Mouse (Mus musculus): ENCODE measurements around the gene Akr1c14.

The Akr1c14 gene

GRCm38 (mm10) chr13:4048719-4049118 is at the start of gene Akr1c14:
TSS of gene Akr1c14 (plus strand) at chr13:4049011.
- TF ChIP-seq GATA4 (IDR thresholded peaks at IDR 0.05; ENCODE audit: insufficient replicate concordance, low read length) = no peak

GRCm38 (mm10) chr13:4001687-4002086 is 47.1 kb upstream of the Akr1c14 start:
- no peak for TF ChIP-seq GATA4 (IDR thresholded peaks at IDR 0.05; ENCODE audit: insufficient replicate concordance, low read length)

- TF ChIP-seq GATA4 (IDR thresholded peaks at IDR 0.05; ENCODE audit: insufficient replicate concordance, low read length) = no peak
Observed at GRCm38 (mm10) chr13:4010784-4011183, 38.0 kb upstream of the Akr1c14 start.

GRCm38 (mm10) chr13:4013811-4014210 is 35.0 kb upstream of the Akr1c14 start:
- no peak for TF ChIP-seq GATA4 (IDR thresholded peaks at IDR 0.05; ENCODE audit: insufficient replicate concordance, low read length)

- TF ChIP-seq GATA4 (IDR thresholded peaks at IDR 0.05; ENCODE audit: insufficient replicate concordance, low read length) = no peak
Observed at GRCm38 (mm10) chr13:4029897-4030296, 18.9 kb upstream of the Akr1c14 start.

- TF ChIP-seq GATA4 (IDR thresholded peaks at IDR 0.05; ENCODE audit: insufficient replicate concordance, low read length) = no peak
Observed at GRCm38 (mm10) chr13:4032512-4032911, 16.3 kb upstream of the Akr1c14 start.

- TF ChIP-seq GATA4 (IDR thresholded peaks at IDR 0.05; ENCODE audit: insufficient replicate concordance, low read length) = no peak
Observed at GRCm38 (mm10) chr13:4035052-4035451, 13.8 kb upstream of the Akr1c14 start.

GRCm38 (mm10) chr13:4046113-4046512 is 2.7 kb upstream of the Akr1c14 start:
- no peak for TF ChIP-seq GATA4 (IDR thresholded peaks at IDR 0.05; ENCODE audit: insufficient replicate concordance, low read length)

- TF ChIP-seq GATA4 (IDR thresholded peaks at IDR 0.05; ENCODE audit: insufficient replicate concordance, low read length) = no peak
Observed at GRCm38 (mm10) chr13:4046841-4047240, 2.0 kb upstream of the Akr1c14 start.

- TF ChIP-seq GATA4 (IDR thresholded peaks at IDR 0.05; ENCODE audit: insufficient replicate concordance, low read length) = no peak
Observed at GRCm38 (mm10) chr13:4048226-4048625, 585 bp upstream of the Akr1c14 start.

- peak; percentile 83; the same call in 1 of the 2 replicates for TF ChIP-seq GATA4 (IDR thresholded peaks at IDR 0.05; ENCODE audit: insufficient replicate concordance, low read length)
Observed at GRCm38 (mm10) chr13:4049655-4050054, 844 bp downstream of the Akr1c14 start.

GRCm38 (mm10) chr13:4055450-4055849 is 6.6 kb downstream of the Akr1c14 start:
- no peak for TF ChIP-seq GATA4 (IDR thresholded peaks at IDR 0.05; ENCODE audit: insufficient replicate concordance, low read length)

- TF ChIP-seq GATA4 (IDR thresholded peaks at IDR 0.05; ENCODE audit: insufficient replicate concordance, low read length) = no peak
Observed at GRCm38 (mm10) chr13:4056211-4056610, 7.4 kb downstream of the Akr1c14 start.

GRCm38 (mm10) chr13:4059363-4059762 is 10.6 kb downstream of the Akr1c14 start:
- no peak for TF ChIP-seq GATA4 (IDR thresholded peaks at IDR 0.05; ENCODE audit: insufficient replicate concordance, low read length)

- TF ChIP-seq GATA4 (IDR thresholded peaks at IDR 0.05; ENCODE audit: insufficient replicate concordance, low read length) = no peak
Observed at GRCm38 (mm10) chr13:4060214-4060730, 11.5 kb downstream of the Akr1c14 start.

- no peak for TF ChIP-seq GATA4 (IDR thresholded peaks at IDR 0.05; ENCODE audit: insufficient replicate concordance, low read length)
Observed at GRCm38 (mm10) chr13:4076517-4077435, 28.0 kb downstream of the Akr1c14 start.

All from liver, adult (tissue).